Mouse (Mus musculus) leukemia stem cell, adult 10-12 weeks (primary cell): Measurements from ENCODE around the gene Fcna. TPM values are rescaled to one million over a fixed set of nuclear protein-coding genes. Genes with fewer than 3 reads are reported as not detected.

ENCODE experiments used
- polyA plus RNA-seq: library from polyadenylated mRNA; stranded (reverse); fragments of >175 nt; gene quantifications from 2 replicates; pipeline ENCODE4 v1.2.3, GENCODE M21; 2012; ENCODE audit warnings: low replicate concordance

Gene Fcna
- polyA plus RNA-seq = 41.7 and 86.1 TPM in 2 replicates

GRCm38 (mm10) chr2:25627811-25628210, at the start of gene Fcna:
TSS of gene Fcna (minus strand) at chr2:25628030.

GRCm38 (mm10) chr2:25676486-25676885, 48.7 kb upstream of the Fcna start, which contains the start of gene Lcn6:
TSS of gene Lcn6 (plus strand) at chr2:25676786.

GRCm38 (mm10) chr2:25657652-25658051, 29.8 kb upstream of the Fcna start, which contains the start of gene Lcn5:
TSS of gene Lcn5 (plus strand) at chr2:25657952.

GRCm38 (mm10) chr2:25652902-25653301, 25.1 kb upstream of the Fcna start, which contains the start of gene Lcn8:
TSS of gene Lcn8 (plus strand) at chr2:25653120.

GRCm38 (mm10) chr2:25621229-25622200, 6.3 kb downstream of the Fcna start, which contains the start of gene Tmem141:
TSS of gene Tmem141 (minus strand) at chr2:25622005.

DNA sequence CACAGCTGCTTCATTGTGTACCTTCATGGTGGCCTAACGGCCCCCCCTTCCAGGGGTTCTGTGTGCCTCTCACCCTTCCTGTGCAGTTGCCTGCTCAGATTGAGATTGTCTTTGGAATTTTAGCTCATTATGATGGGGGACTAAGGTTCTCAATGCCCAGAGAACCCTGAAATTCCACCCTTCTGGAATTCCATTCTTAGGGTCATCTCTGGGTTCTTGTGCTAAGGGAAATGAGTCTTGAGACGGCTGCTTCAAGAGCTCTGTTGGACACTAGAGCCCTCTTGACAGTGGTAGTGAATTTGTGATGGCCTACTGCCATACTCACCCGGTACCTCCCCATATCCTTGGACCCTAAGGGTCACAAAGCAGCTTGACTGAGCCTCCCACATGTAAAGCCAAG, 10.3 kb downstream of the Fcna start, which contains the start of gene Ccdc183:
Gene Ccdc183 (minus strand): TSS at position 101 of the 400 bp plus-strand sequence.

DNA sequence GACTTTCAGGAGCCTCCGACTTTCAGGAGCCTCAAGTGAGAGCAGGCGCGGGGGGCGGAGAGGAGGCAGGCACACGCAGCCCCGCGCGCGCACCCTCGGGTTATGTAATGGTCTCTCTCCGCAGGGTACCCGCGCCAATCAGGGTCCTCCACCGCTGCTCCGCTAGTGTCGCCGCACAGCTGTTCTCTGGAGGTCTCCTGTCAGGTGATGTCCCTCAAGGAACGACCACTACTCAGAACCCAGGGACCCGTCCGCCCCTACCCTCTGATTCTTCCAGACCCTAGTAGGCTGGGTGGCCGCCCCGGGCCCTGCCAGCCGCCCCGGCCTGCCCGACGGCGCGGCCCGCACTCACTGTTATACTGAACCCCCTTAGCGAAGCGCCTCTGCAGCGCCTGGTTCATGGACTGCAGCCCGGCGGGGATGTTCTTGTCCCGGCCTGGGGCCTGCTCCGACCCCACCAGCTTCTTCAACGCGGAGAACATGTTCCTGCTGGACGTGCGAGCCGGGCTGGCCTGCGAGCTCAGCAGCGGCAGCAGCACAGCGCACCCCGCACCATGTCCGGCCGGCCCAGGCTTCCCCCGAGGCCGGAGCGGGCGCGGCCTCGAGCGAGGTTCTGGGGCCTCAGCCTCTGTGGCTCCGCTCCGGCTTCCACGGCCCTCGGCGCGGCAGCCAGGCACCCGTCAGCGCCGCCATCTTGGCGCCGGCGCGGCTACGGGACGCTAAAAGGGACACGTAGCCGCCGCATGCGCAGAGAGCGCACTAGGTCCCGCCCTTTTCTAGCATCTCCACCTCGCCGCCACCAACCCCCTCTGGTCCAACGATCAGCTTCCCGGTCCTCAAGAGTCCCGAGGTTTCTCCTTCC, 19.8 kb downstream of the Fcna start, which contains the start of gene Rabl6:
Gene Rabl6 (minus strand): TSS at position 761 of the 862 bp plus-strand sequence.

DNA sequence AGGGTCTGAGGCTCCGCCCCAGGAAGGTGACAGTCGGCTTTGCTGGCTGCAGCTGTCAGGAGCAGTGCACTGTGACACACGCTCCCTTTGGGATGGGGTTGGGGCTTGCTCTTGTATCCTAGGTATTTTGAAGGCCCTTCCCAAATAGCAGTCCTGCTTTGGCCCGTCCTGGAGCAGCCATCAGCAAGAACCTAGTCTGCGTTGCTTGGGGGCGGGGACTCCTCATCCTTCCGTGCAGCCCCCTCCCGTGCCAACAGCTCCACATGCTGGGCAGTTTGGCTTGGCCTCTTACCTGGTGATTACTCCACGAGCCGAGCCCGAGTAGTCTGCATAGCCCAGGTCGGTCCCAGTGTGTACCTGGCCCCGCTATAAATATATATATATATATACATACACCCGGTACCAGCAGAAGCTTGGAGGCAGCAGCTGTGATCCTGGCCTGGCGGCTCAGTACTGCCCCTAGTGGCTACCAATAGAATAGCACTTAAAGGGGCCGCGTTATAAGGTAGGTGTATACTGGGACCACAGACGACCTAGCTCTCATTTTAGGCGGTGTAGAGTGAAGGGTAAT, 46.5 kb downstream of the Fcna start, which contains the start of gene Ajm1:
Gene Ajm1 (minus strand): TSS at position 464 of the 571 bp plus-strand sequence.

Other genes with a start within 250 kb of the Fcna start
- 0.67 TPM in 1 of 2 replicates, not detected in the other for gene Entpd2, start 232.2 kb downstream of the Fcna start, polyA plus RNA-seq
- gene Npdc1, start 228.7 kb downstream of the Fcna start, polyA plus RNA-seq = 8.1 and 13.5 TPM in 2 replicates
- gene Fut7, start 204.8 kb downstream of the Fcna start, polyA plus RNA-seq = 2.3 TPM in 1 of 2 replicates, not detected in the other
- gene Abca2, start 199.3 kb downstream of the Fcna start, polyA plus RNA-seq = 8.3 and 12.8 TPM in 2 replicates
- not detected in 2 replicates for gene Clic3, start 171.2 kb downstream of the Fcna start, polyA plus RNA-seq
- gene Paxx, start 166.9 kb downstream of the Fcna start, polyA plus RNA-seq = 30.3 and 31.6 TPM in 2 replicates
- gene Ptgds, start 158.0 kb downstream of the Fcna start, polyA plus RNA-seq = not detected in 2 replicates
- gene Lcn12, start 134.1 kb downstream of the Fcna start, polyA plus RNA-seq = not detected in 2 replicates
- 15.5 and 54.4 TPM in 2 replicates for gene Fbxw5, start 127.3 kb downstream of the Fcna start, polyA plus RNA-seq
- gene C8g, start 126.3 kb downstream of the Fcna start, polyA plus RNA-seq = not detected in 2 replicates
- 3.7 and 9.7 TPM in 2 replicates for gene Traf2, start 81.1 kb downstream of the Fcna start, polyA plus RNA-seq
- gene Edf1, start 70.2 kb downstream of the Fcna start, polyA plus RNA-seq = 336 and 839 TPM in 2 replicates
- 0.48 and 1.4 TPM in 2 replicates for gene Mamdc4, start 53.2 kb downstream of the Fcna start, polyA plus RNA-seq
- gene Phpt1, start 52.8 kb downstream of the Fcna start, polyA plus RNA-seq = 1.0 and 2.6 TPM in 2 replicates
- gene Ajm1, start 46.3 kb downstream of the Fcna start, polyA plus RNA-seq = 3.0 and 3.9 TPM in 2 replicates
- gene Rabl6, start 19.5 kb downstream of the Fcna start, polyA plus RNA-seq = 67.9 and 125 TPM in 2 replicates
- gene Ccdc183, start 10.4 kb downstream of the Fcna start, polyA plus RNA-seq = not detected in 2 replicates
- gene Tmem141, start 6.0 kb downstream of the Fcna start, polyA plus RNA-seq = 1.6 and 4.4 TPM in 2 replicates
- gene Lcn8, start 25.1 kb upstream of the Fcna start, polyA plus RNA-seq = not detected in 2 replicates
- gene Lcn5, start 29.9 kb upstream of the Fcna start, polyA plus RNA-seq = not detected in 2 replicates
- gene Lcn6, start 48.8 kb upstream of the Fcna start, polyA plus RNA-seq = not detected in 2 replicates
- gene Lcn10, start 54.7 kb upstream of the Fcna start, polyA plus RNA-seq = not detected in 2 replicates
- gene Obp2a, start 72.0 kb upstream of the Fcna start, polyA plus RNA-seq = not detected in 2 replicates
- gene Bmyc, start 78.7 kb upstream of the Fcna start, polyA plus RNA-seq = 22.3 and 63.5 TPM in 2 replicates
- not detected in 2 replicates for gene Obp2b, start 109.0 kb upstream of the Fcna start, polyA plus RNA-seq
- gene Lcn3, start 137.5 kb upstream of the Fcna start, polyA plus RNA-seq = not detected in 2 replicates
- not detected in 2 replicates for gene Lcn11, start 149.0 kb upstream of the Fcna start, polyA plus RNA-seq
- not detected in 2 replicates for gene Gm13539, start 154.2 kb upstream of the Fcna start, polyA plus RNA-seq
- gene Glt6d1, start 187.8 kb upstream of the Fcna start, polyA plus RNA-seq = not detected in 2 replicates
- gene Lcn9, start 195.1 kb upstream of the Fcna start, polyA plus RNA-seq = not detected in 2 replicates
- gene Sohlh1, start 219.2 kb upstream of the Fcna start, polyA plus RNA-seq = not detected in 2 replicates
- 0.08 TPM in 1 of 2 replicates, not detected in the other for gene Kcnt1, start 235.7 kb upstream of the Fcna start, polyA plus RNA-seq